Mouse (Mus musculus): ENCODE measurements around the gene Gdf1.

Gene Gdf1

GRCm38 (mm10) chr8:70330741-70331364 is 1.2 kb downstream of the Gdf1 start:
- peak; percentile 34 for DNase-seq (ENCODE audit: low spot score)

DNA sequence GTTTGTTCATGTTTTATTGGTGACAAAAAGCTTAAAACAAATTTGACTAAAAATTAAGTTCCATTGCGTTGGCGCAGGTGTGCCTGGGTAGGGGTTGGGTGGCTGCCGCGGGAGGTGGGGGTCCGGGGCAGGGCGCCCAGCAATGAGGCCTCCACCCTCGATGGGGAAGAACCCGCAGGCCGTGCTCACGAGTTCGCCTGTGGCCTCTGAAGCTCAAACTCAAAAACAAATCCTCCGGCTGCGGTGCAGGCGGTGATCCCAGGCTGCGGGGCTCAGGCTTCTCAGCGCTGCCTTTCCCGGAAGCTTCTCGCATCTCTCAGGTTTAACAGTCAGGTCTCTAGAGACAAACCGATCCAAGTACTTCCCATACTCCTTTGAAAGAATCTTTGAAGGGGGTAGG is 1.9 kb downstream of the Gdf1 start:
- DNase-seq (ENCODE audit: low spot score): no peak

DNA sequence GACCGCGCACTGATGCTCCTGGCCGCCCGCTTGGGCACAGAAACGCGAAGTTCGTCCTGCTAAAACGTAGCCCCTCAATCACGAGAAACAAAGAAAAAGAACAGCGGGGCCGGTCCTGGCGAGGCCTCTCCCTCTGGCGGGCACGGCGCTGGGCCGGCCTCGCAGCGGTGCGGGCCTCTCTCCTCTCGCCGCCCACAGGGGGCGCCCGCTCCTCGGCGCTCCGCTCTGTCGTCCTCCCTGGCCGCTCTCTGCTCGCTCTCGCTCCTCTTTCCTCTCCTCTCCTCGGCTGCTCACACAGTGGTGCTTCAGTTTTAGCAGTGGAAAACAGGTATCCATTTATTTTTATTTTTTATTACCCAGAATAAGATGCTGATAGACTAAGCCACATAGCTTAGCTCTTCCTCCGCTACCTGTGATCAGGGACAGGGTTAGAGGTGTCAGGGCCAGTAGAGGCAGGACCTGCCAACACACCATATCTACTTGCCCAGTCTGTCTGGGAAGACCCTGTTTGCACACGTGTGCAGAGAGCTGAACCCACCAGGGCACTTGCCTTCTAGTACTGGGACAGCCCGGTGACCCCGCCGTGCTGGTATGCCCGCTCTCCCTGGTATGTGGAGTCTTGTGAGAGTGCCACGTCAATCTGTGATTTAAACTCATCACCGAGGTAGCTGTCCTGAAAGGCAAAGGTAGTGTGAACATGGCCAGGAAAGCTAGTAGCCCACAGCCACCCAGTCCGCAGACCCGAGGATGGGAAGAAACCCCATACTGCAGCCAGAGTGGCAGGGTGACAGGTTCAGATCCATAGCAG is 2.7 kb downstream of the Gdf1 start:
- no peak for DNase-seq (ENCODE audit: low spot score)

- no peak for DNase-seq (ENCODE audit: low spot score)
Measured at GRCm38 (mm10) chr8:70332878-70333202, 3.2 kb downstream of the Gdf1 start.

- DNase-seq (ENCODE audit: low spot score): no peak
Measured at GRCm38 (mm10) chr8:70338931-70339330, 9.3 kb downstream of the Gdf1 start.

- DNase-seq (ENCODE audit: low spot score): no peak
Measured at GRCm38 (mm10) chr8:70340659-70341058, 11.0 kb downstream of the Gdf1 start.

DNA sequence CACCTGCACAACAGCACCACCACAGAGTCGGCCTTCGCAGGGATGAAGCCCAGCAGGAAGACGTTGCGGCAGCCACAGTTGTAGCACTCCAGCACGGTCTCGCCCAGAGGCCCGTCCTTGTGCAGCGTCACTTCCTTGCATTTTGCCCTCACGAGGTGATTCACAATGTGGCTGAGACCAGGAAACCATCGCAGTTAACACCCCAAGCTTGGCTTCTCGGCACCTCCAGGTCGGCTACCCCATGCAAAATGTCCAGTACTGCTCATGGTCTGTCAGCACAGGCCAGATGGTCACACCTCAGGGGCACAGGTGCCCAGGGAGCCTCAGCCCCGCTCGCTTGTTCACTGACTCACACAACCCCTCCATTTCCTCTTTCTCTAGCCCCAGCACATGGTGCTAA is 12.4 kb downstream of the Gdf1 start:
- no peak for DNase-seq (ENCODE audit: low spot score)

DNA sequence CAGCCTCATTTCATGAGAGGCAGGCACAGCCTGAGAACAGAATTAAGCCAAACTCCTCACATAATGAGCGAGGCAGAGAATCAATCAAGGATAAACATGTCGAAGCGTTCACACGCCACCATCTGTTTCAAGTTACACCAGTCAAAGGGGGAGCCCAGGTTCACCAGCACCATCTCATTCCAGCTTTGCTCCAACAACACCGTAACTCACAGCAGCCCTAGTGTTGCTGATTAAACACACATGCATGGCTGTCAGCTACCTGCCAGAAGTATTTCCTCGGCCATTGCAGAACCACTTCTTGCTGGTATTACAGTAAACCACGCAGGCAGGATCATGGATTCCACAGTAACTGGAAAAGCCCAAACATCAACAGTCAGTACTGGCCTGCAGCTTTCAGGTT is 13.5 kb downstream of the Gdf1 start:
- no peak for DNase-seq (ENCODE audit: low spot score)

DNA sequence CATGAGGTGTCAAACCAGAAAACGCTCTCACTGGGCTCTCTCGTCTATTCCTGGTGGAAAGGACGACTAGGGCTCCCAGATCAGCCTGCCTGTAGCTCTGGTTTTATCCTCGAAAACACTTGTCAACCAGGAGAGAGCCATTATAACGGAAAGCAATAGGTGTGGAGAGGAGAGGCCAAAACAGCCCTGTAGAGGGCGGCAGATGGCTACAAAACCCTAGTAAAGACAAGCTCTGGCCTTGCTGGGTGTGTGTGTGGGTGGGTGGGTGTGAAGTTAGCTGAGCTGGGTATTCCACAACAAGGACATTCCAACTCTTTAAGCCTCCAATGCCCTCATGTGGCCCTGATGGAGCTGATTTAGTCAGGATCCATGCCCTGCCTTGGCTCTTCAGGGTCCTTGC is 14.1 kb downstream of the Gdf1 start:
- no peak for DNase-seq (ENCODE audit: low spot score)

- no peak for DNase-seq (ENCODE audit: low spot score)
Measured at GRCm38 (mm10) chr8:70344279-70344678, 14.7 kb downstream of the Gdf1 start.

GRCm38 (mm10) chr8:70347443-70347842 is 17.8 kb downstream of the Gdf1 start:
- DNase-seq (ENCODE audit: low spot score): no peak

DNA sequence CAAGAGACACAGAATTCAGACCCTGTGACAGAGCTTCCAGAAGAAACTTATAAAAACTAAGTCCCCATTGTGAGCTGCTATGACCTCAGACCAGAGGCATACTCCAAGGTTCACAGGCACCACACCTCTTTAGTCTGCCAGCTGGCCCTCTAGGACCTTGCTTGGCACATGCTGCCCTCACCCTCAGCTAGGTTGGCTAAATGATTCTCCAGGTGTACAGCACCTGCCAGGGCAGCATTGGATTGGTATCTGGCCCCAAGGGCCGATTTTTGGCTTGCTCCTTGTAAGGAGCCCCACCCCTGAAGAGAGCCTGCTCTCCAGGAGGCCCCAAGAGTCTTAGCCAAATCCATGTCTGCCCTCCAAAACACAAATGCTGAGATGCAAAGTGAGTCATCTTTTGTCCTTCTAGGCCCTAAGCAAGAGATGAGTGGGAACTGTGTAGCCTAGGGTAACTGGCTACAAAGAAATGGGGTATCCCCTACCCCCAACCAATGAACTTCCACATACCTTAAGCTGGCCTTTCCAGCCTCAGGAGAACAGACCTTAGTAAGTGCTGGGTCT is 18.3 kb downstream of the Gdf1 start:
- no peak for DNase-seq (ENCODE audit: low spot score)

DNA sequence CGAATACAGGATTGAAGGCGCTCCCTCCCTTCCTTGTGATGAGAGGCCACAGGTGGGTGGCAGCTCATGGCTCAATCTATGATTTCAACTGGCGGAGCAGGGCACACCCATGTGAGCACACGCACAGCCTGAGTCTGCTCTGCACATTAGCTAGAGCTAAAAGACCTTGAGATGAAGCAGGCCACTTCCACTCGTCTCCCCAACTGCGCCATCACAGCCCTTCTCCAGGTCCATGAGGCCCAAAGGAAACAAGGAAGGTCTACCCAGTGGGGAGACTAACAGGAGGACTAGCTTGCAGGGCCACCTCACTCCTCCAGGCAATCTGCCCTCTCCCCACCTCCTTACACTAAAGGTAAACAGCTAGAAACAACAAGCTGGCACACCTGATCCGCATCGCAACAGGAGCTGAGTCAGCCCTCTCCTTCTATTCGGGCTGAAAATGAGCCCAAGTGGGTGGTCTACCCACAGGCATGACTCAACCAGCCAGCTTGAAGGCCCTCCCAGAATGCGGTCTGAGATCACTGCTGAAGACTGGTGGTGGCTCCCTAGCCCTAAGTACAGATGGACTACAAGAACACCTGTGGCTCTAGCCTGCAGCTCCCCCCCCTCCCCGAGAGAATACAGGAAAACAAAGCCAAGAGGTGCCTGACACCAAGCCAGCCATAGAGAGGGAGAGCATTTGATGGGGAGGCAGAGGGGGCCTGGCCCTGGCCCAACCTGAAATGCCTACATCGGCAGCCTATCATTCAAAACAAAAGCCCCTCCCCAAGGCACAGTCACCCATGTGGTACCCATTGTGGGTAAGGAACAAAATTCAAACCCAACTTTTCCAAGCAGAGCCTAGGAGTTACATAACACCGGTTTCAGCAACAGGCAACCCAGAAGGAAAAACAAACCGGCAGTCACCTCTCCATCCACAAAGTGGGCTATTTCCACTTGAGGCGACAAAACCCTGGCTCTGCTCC is 21.7 kb downstream of the Gdf1 start:
- DNase-seq (ENCODE audit: low spot score): no peak

GRCm38 (mm10) chr8:70352000-70352384 is 22.4 kb downstream of the Gdf1 start:
- no peak for DNase-seq (ENCODE audit: low spot score)

- DNase-seq (ENCODE audit: low spot score): peak; percentile 69
Measured at GRCm38 (mm10) chr8:70352657-70353151, 23.1 kb downstream of the Gdf1 start.

- DNase-seq (ENCODE audit: low spot score): peak; percentile 98
Measured at GRCm38 (mm10) chr8:70353194-70353817, 23.7 kb downstream of the Gdf1 start, which contains the start of gene Upf1. Gene Upf1, minus strand, starts transcription at chr8:70353278.

DNA sequence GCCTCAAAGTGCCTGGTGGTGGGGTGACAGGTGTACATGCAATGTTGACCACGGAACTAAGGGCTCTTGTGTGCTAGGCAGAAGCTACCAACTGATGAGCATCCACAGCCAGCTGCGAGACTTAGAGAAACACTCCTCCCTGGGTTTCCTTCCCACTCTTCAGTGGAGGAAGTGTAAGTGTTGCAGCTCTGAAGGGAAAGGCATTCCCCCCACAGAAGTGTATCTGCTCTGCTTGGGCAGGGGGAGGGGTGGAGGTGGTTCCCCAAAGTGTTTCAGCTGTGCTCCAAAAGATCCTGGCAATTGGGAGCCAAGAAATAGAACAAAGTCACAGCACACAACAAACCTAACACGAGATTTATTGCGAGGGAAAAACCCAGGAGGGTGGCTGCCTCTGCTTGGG is 24.4 kb downstream of the Gdf1 start:
- no peak for DNase-seq (ENCODE audit: low spot score)

GRCm38 (mm10) chr8:70356111-70356510 is 26.5 kb downstream of the Gdf1 start:
- no peak for DNase-seq (ENCODE audit: low spot score)

- no peak for DNase-seq (ENCODE audit: low spot score)
Measured at GRCm38 (mm10) chr8:70359411-70359810, 29.8 kb downstream of the Gdf1 start.

GRCm38 (mm10) chr8:70360769-70361168 is 31.2 kb downstream of the Gdf1 start:
- no peak for DNase-seq (ENCODE audit: low spot score)

DNA sequence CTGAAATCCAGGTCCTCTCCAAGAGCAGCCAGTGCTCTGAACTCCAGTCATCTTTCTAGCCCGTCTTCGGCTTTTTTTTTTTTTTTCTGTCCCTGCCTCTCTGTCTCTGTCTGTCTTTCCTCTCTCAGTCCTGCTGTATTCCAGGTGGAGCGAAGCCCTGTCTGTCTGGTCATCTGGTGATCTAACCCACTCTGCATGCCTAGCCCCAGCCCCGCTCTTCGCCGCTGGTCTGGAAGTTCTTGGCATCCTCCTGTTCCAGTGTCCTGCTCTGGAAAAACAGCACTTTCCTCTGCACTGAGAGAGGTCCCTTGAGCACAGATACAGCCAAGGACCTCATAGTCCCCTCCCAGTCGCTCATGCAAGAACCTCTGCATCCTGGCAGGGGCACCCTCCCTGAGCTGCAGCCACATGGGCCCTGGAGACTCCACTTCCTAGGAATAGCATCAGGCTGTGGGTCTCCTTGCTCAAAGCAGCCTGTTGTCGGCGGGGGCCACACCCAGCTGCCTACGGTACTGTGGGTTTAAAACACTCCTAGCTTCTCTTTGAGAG is 31.9 kb downstream of the Gdf1 start:
- no peak for DNase-seq (ENCODE audit: low spot score)

All from yolk sac, embryonic 10.5 days (tissue).